Mouse (Mus musculus) kidney, postnatal 25 days (tissue): ENCODE results near the gene Prdm16.

Experiments
- DNase-seq, 2 experiments: peaks; one replicate each; pipeline ENCODE4 v3.0.0; 2021; ENCODE audit warnings: mixed read lengths in 2 of 2

Gene Prdm16

GRCm38 (mm10) chr4:154636721-154637311 lies at the start of gene Prdm16:
Gene Prdm16, minus strand, starts transcription at chr4:154636873.
- peak; percentile 60 to 80 for DNase-seq

- DNase-seq = peak in 1 of 2 experiments; percentile 26
Observed at GRCm38 (mm10) chr4:154683068-154683752, 46.5 kb upstream of the Prdm16 start.

- DNase-seq = peak in 1 of 2 experiments; percentile 17
Observed at GRCm38 (mm10) chr4:154682311-154682710, 45.6 kb upstream of the Prdm16 start.

GRCm38 (mm10) chr4:154675441-154676000 lies 38.8 kb upstream of the Prdm16 start:
- DNase-seq = peak in 1 of 2 experiments; percentile 24

GRCm38 (mm10) chr4:154674966-154675365 lies 38.3 kb upstream of the Prdm16 start:
- DNase-seq = no peak

GRCm38 (mm10) chr4:154674541-154674940 lies 37.9 kb upstream of the Prdm16 start:
- DNase-seq = peak; percentile 67 to 68

- DNase-seq = peak; percentile 32 to 62
Observed at GRCm38 (mm10) chr4:154673986-154674385, 37.3 kb upstream of the Prdm16 start.

GRCm38 (mm10) chr4:154672027-154672426 lies 35.4 kb upstream of the Prdm16 start:
- DNase-seq = peak in 1 of 2 experiments; percentile 28

- peak; percentile 76 to 88 for DNase-seq
Observed at GRCm38 (mm10) chr4:154671232-154671912, 34.7 kb upstream of the Prdm16 start.

GRCm38 (mm10) chr4:154667767-154668166 lies 31.1 kb upstream of the Prdm16 start, which contains the start of gene Actrt2:
Gene Actrt2, minus strand, starts transcription at chr4:154667867.
- no peak for DNase-seq

GRCm38 (mm10) chr4:154662681-154663215 lies 26.1 kb upstream of the Prdm16 start:
- peak in 1 of 2 experiments; percentile 46 for DNase-seq

- no peak for DNase-seq
Observed at GRCm38 (mm10) chr4:154661256-154661655, 24.6 kb upstream of the Prdm16 start.

GRCm38 (mm10) chr4:154660025-154660424 lies 23.4 kb upstream of the Prdm16 start:
- DNase-seq = no peak

GRCm38 (mm10) chr4:154655134-154655910 lies 18.6 kb upstream of the Prdm16 start:
- peak; percentile 56 to 81 for DNase-seq

- no peak for DNase-seq
Observed at GRCm38 (mm10) chr4:154652494-154652893, 15.8 kb upstream of the Prdm16 start.

GRCm38 (mm10) chr4:154649083-154649747 lies 12.5 kb upstream of the Prdm16 start:
- peak in 1 of 2 experiments; percentile 68 for DNase-seq

GRCm38 (mm10) chr4:154642496-154642895 lies 5.8 kb upstream of the Prdm16 start:
- peak; percentile 53 to 71 for DNase-seq

- peak in 1 of 2 experiments; percentile 52 for DNase-seq
Observed at GRCm38 (mm10) chr4:154641296-154642110, 4.8 kb upstream of the Prdm16 start.

- DNase-seq = no peak
Observed at GRCm38 (mm10) chr4:154640443-154641295, 4.0 kb upstream of the Prdm16 start.
